Mouse (Mus musculus) intestine, embryonic 16.5 days (tissue): ENCODE results near the gene Higd1a. TPM values are rescaled to one million over a fixed set of nuclear protein-coding genes. Genes with fewer than 3 reads are reported as not detected.

Source experiments
- ATAC-seq: fragments of 200-750 bp; cut with Nextera tagmentation; 2 replicates; pipeline ENCODE4 v1.8.0; 2017; ENCODE audit warnings: moderate TSS enrichment, moderate library complexity
- H3K27ac ChIP-seq: fragments of 300-500 bp; sonication (generic); 2 replicates; pipeline ENCODE4 v1.5.1; 2014; ENCODE audit warnings: mild to moderate bottlenecking, low read length
- H3K27me3 ChIP-seq: fragments of 300-500 bp; sonication (generic); replicated peaks from 2 replicates; pipeline ENCODE4 v1.6.1; 2014; ENCODE audit warnings: low read length, control low read depth, mixed read lengths; ENCODE audit not compliant: control insufficient read depth, insufficient read depth
- H3K36me3 ChIP-seq: fragments of 300-500 bp; sonication (generic); 2 replicates; pipeline ENCODE4 v1.6.1; 2014; ENCODE audit warnings: low read length, control low read depth; ENCODE audit not compliant: control insufficient read depth, insufficient read depth
- H3K4me1 ChIP-seq: fragments of 300-500 bp; sonication (generic); 2 replicates; pipeline ENCODE4 v1.6.1; 2014; ENCODE audit warnings: low read length, control low read depth, mixed read lengths; ENCODE audit not compliant: control insufficient read depth, insufficient read depth
- H3K4me2 ChIP-seq: fragments of 300-500 bp; sonication (generic); 2 replicates; pipeline ENCODE4 v1.6.1; 2014; ENCODE audit warnings: low read depth, low read length, control low read depth
- H3K4me3 ChIP-seq: fragments of 300-500 bp; sonication (generic); 2 replicates; pipeline ENCODE4 v1.5.1; 2014; ENCODE audit warnings: mild to moderate bottlenecking, low read length
- H3K9ac ChIP-seq: fragments of 300-500 bp; sonication (generic); 2 replicates; pipeline ENCODE4 v1.6.1; 2014; ENCODE audit warnings: low read depth, low read length
- H3K9me3 ChIP-seq: fragments of 300-500 bp; sonication (generic); 2 replicates; pipeline ENCODE4 v1.6.1; 2016; ENCODE audit warnings: low read length, control low read depth; ENCODE audit not compliant: control insufficient read depth
- WGBS: fragments of 180-500 bp; shearing (Covaris S2); extraction: QIAGEN DNeasy Blood & Tissue Kit; methylation state at CpG from one replicate; pipeline ENCODE4 v1.1.7; 2014; 5-methylcytosine and 5-hydroxymethylcytosine counted together
- polyA plus RNA-seq: library from polyadenylated mRNA; unstranded; fragments of >200 nt; fragmentation: Nextera tagmentation; extraction: Ambion mirVana; gene quantifications from 2 replicates; pipeline ENCODE4 v1.2.1, GENCODE M21; 2015

Gene Higd1a
- polyA plus RNA-seq, 1 experiment from 2014 or later = 162 TPM

DNA sequence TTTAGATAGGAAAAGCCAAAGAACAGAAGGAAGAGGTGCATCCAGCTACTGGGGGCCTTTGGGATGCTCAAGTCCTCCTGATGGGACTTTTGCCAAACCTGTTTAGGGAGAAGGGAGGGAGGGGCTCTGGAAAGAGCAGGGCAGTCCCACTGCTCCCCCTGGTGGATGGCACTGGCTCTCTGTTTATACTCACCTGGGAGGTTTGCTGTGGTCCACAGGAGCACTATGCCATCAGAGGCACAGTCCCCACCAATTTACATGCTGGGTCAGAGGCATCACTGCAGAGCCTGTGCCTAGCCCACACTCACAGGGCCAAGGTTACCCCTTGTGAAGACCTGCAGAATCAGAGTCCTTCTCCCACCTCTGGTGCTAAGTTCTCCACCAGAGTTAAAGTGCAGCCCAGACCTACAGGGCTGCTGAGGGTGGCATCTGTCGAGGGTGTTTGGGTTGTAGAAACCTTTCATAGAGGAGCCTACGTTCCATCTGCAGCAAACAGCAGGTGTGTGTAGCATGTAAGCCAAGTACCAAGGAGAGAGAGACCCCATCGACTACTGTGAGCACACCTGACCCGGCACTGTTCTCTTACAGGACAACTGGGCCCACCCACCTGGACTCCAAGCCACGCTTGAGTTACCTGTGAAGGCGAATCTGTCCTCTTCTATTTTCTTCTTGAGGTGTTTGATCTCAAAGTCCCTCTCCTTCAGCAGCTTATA lies 27.8 kb downstream of the Higd1a start:
- Histone ChIP-seq H3K36me3 (no peaks in the 10 kb centered on the region), H3K27me3 (no peaks in the 10 kb centered on the region), H3K9me3 (no peaks in the 10 kb centered on the region), H3K27ac (no peak overlapping the region), H3K9ac (no peak overlapping the region), H3K4me3 (no peak overlapping the region), H3K4me1 (no peaks in the 10 kb centered on the region), H3K4me2 (no peak overlapping the region)
- no peak for ATAC-seq
- 82% methylated on average over 6 of the region's 6 CpGs for WGBS

DNA sequence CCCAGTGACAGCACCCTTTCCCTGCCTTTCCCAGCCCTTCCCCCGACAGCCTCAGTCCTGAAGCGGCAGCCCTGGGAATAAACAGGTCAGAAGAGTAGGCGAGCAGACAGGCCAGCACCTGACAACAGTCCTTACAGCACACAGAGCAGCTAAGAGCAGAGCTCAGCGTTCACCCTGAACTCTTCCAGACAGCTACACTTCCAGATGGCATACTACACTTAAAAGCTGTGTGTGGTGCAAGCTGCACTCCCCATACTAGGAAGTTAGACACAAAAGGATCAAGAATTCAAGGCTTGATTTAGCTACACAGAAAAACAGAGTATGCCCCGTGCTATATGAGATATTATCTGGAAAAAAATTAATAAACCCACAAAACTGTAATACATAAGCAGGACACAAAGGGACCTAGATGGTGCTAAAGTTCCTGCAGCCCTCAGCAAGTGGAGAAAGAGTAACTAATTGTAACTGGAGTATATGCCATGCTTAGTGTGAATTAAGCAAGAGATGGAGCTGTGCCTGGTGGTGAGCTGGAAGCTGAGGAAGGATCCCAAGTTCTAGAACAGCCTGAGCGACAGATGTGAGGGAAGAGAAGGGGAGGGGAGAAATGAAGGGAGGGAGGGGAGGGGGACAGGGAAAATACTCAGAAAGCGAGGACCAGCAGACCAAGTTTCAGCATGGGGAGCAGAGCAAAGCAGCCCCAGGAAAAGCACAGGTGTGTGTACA lies 28.7 kb downstream of the Higd1a start:
- no peaks in the 10 kb centered on the region for H3K9me3 ChIP-seq
- no peak overlapping the region for H3K27ac ChIP-seq
- no peaks in the 10 kb centered on the region for H3K36me3 ChIP-seq
- no peaks in the 10 kb centered on the region for H3K4me1 ChIP-seq
- H3K27me3 ChIP-seq = no peaks in the 10 kb centered on the region
- WGBS = 64% methylated on average over 7 of the region's 7 CpGs
- H3K4me3 ChIP-seq = no peak overlapping the region
- H3K4me2 ChIP-seq = no peak overlapping the region
- H3K9ac ChIP-seq = no peak overlapping the region
- no peak for ATAC-seq

DNA sequence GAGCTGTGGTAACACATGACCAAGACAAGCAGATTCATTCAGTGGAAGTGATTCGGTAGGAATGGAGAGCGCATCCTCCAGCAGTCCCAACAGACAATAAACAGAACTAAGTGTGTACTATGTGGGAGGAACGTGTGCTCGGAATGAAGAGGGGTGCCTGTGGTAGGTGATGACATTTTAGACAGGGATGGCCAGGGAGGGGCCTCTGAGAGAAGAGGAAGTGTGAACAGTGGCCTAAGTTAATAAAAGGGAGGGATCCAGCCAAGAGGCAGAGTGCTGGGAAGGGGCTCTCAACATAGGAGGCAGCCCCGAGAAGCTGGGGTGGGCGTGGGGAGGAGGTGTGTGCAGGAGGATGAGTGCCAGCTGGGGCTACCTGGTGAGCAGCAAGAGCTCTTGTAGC lies 29.8 kb downstream of the Higd1a start:
- Histone ChIP-seq H3K4me2 (no peak overlapping the region), H3K27me3 (no peaks in the 10 kb centered on the region), H3K9ac (no peak overlapping the region), H3K9me3 (no peaks in the 10 kb centered on the region), H3K4me1 (no peaks in the 10 kb centered on the region), H3K4me3 (no peak overlapping the region), H3K27ac (no peak overlapping the region), H3K36me3 (no peaks in the 10 kb centered on the region)
- ATAC-seq = no peak
- WGBS = 63% methylated on average over 6 of the region's 6 CpGs

DNA sequence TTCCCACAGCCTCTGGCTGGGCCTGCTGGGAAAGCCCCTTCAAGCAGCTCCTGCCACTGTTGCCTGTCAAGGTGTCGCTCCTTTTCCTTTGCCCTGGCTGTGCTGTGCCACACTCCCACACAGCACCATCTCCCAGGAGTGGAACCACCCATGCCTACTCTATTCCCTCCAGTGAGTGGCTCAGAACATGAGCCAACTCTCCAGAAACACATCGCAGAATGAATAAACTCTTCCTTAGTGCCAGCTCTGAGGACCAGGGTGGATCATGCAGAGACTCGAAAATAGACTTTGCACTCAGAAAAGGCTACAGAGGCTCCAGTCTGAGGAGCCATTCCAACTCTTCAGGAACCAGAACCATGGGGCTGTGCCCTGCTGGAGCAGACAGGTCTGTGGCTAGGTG lies 31.8 kb downstream of the Higd1a start:
- ATAC-seq = no peak
- 89% methylated on average over 3 of the region's 3 CpGs for WGBS

DNA sequence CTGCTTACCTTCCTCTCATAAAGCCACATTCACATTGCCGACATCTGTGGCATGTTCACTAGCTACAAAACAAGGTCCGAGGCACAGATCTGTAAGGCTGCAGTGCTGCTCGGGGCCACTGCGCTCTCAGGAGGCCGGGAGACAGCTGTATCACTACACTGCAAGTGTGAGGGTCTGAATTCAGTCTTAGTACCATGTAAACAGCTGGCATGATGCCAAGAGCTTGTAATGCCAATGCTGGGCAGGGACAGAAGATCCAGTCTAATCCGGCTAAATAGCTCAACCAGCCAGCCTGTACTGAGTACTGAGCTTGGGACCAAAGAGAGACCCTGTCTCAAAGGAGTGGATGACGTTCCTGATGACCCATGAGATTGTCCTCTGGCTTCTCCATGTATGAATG lies 34.2 kb downstream of the Higd1a start:
- H3K27ac ChIP-seq = no peak overlapping the region
- no peak overlapping the region for H3K4me2 ChIP-seq
- ATAC-seq = no peak
- H3K27me3 ChIP-seq = no peaks in the 10 kb centered on the region
- 71% methylated on average over 7 of the region's 7 CpGs for WGBS
- no peaks in the 10 kb centered on the region for H3K36me3 ChIP-seq
- H3K9ac ChIP-seq = no peak overlapping the region
- H3K9me3 ChIP-seq = no peaks in the 10 kb centered on the region
- H3K4me1 ChIP-seq = no peaks in the 10 kb centered on the region
- H3K4me3 ChIP-seq = no peak overlapping the region

More for the DNA sequence above, 31.8 kb downstream of the Higd1a start:
- H3K36me3 ChIP-seq = no peaks in the 10 kb centered on the region
- H3K4me1 ChIP-seq = no peaks in the 10 kb centered on the region
- no peaks in the 10 kb centered on the region for H3K27me3 ChIP-seq
- no peak overlapping the region for H3K4me3 ChIP-seq
- no peak overlapping the region for H3K9ac ChIP-seq
- no peak overlapping the region for H3K4me2 ChIP-seq
- no peak overlapping the region for H3K27ac ChIP-seq
- H3K9me3 ChIP-seq = no peaks in the 10 kb centered on the region

DNA sequence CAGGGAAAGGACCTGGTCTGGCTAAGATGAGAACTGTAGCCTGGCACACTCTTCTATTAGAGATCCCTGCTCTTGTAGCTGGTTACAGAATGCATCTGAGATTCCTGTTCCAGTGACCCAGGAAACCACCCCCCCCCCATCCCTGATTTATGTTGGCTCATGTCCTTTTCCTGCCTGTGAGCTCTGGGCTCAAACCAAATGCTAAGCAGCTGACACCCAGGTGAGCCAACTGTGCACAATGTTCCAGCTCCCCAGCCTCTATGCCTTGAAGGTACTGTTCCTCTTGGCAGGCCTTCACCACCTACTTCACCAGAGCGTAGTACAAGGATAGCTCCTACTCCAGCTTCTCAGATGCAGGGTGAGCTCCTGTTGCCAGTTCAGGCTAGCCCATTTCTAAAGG lies 35.1 kb downstream of the Higd1a start:
- H3K36me3 ChIP-seq = no peaks in the 10 kb centered on the region
- no peaks in the 10 kb centered on the region for H3K4me1 ChIP-seq
- no peak overlapping the region for H3K9ac ChIP-seq
- H3K9me3 ChIP-seq = no peaks in the 10 kb centered on the region
- WGBS = 91% methylated on average over 1 of the region's 1 CpGs
- no peak overlapping the region for H3K4me2 ChIP-seq
- H3K4me3 ChIP-seq = no peak overlapping the region
- no peak overlapping the region for H3K27ac ChIP-seq
- H3K27me3 ChIP-seq = no peaks in the 10 kb centered on the region
- ATAC-seq = no peak

DNA sequence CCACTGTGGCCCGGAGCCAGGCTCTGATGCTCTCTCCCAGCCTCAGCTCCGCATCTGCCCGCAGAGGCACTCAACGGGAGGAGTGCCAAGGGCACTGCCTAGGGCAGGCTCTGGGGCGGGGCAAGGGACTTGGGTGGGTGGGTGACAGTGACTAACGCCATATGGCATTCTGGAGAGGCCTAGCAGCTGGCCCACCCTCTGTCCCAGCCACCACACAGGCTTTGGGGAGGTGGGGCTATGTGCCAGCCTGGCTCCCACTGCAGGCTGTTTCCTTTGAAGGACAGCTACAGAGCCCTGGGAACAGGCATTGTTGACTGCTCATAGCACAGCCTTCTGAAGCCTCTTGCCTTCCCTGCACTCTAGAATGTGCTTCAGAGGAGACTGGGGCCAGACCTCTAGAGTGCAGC lies 35.6 kb downstream of the Higd1a start:
- Histone ChIP-seq H3K4me3 (no peak overlapping the region), H3K9me3 (no peaks in the 10 kb centered on the region), H3K4me1 (no peaks in the 10 kb centered on the region), H3K4me2 (no peak overlapping the region), H3K36me3 (no peaks in the 10 kb centered on the region), H3K27me3 (no peaks in the 10 kb centered on the region), H3K27ac (no peak overlapping the region), H3K9ac (no peak overlapping the region)
- 69% methylated on average over 6 of the region's 6 CpGs for WGBS
- peak; percentile 48 for ATAC-seq

DNA sequence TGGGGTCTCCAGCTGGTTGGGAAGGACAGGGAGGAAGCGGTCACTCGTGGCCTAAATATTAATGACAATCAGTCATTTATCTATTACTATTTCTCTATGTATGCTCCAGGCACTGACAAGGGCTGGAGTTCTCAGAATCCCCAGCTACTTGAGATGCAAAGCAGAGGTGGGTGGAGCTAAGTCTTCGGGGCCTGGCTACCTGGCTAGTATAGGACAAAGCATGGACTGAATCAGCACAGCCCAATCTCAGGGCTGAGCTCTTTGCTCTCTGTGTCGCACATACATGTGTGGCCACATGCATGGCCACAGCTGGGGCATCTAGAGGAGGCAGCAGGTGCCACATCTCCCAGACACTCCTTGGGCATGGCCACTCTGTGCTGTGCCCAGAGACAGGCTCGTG lies 37.4 kb downstream of the Higd1a start:
- Histone ChIP-seq H3K36me3 (no peaks in the 10 kb centered on the region), H3K4me2 (no peak overlapping the region), H3K27ac (no peak overlapping the region), H3K4me3 (no peak overlapping the region), H3K9me3 (no peaks in the 10 kb centered on the region), H3K27me3 (no peaks in the 10 kb centered on the region), H3K4me1 (no peaks in the 10 kb centered on the region), H3K9ac (no peak overlapping the region)
- 72% methylated on average over 5 of the region's 5 CpGs for WGBS
- ATAC-seq = no peak

DNA sequence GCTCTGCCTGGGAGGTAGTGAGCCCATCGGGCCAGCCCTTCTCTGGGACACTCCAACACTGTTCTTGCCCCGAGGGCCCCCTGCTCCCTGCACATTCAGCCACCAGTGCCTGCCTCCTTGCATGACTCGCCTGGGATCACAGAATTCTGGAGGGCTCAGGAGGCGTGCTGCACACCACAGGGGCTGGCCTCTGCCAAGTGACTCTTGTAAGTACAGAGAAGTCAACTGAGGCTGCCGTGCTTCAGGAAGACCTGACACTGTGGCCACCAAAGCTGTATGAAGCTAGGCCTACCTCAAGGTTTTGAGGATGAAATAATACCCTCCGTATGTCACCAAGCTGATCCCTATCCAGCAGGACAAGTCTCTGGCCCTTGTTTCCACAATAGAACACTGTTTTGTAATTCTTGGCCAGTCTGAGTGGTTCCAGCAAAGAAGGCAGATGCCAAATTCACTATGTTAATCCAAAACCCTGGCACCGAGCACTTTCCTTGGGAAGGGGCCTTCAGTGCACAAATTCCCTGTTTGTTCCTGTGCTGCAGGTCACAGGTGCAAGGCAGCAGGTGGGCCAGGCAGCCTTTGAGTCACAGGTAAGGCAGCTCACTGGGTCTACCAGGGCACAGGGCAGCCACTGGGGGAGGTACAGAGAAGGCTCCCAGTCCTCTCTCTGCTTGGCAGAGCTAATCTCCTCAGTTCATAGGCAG lies 38.2 kb downstream of the Higd1a start:
- Histone ChIP-seq H3K27me3 (no peaks in the 10 kb centered on the region), H3K4me2 (no peak overlapping the region), H3K4me3 (no peak overlapping the region), H3K27ac (no peak overlapping the region), H3K9me3 (no peaks in the 10 kb centered on the region), H3K9ac (no peak overlapping the region), H3K36me3 (no peaks in the 10 kb centered on the region), H3K4me1 (no peaks in the 10 kb centered on the region)
- ATAC-seq = no peak
- 49% methylated on average over 7 of the region's 7 CpGs for WGBS
